ENCODE assay signal across 31 mouse cellular contexts in the genomic region with DNA sequence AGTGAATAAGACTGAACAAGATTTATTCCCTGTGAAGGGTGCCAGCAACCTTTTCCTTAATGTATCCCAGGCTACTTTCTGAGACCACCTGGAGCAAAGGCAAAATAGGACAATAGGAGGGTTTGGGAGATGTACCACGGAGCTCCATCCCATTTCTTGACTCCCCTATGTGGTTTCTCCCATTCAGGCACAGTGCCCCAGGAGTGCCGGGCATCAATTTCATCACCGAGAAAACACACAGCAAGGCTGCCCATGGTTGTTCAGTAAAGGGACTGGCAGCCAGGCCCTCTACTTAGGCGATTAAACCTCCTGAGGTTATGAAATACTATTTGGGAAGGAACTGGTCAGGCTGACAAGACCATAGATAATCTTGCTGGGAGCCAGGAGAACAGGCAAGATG.
"Had no signal": no experiment of that assay in that cellular context is flagged by ENCODE, and none has a peak within 500 bp of the region (broad histone marks: within the 10 kb centered on the region; RNA-seq: fewer than 3 reads in every experiment).

No protein-coding gene starts in this region.

- DNase-seq: left cerebral cortex, postnatal 4 days; liver; liver, embryonic 13.5 days; liver, postnatal 0 days; lung, adult 2 months; lung, embryonic 14.5 days; lung, postnatal 10 days; lung, postnatal 14 days; lung, postnatal 36 days; lung, postnatal 4 days; midbrain, embryonic 14.5 days had no signal

- H3K27ac ChIP-seq: limb, embryonic 10.5 days; limb, embryonic 12.5 days; limb, embryonic 13.5 days; limb, embryonic 15.5 days; liver, embryonic 12.5 days; liver, embryonic 13.5 days; liver, embryonic 14.5 days; liver, embryonic 15.5 days; lung, embryonic 15.5 days; macrophage; midbrain, embryonic 10.5 days; midbrain, embryonic 12.5 days; midbrain, embryonic 13.5 days; midbrain, embryonic 15.5 days; neural tube, embryonic 12.5 days had no signal

- H3K9me3 ChIP-seq: limb, embryonic 10.5 days; limb, embryonic 12.5 days; limb, embryonic 13.5 days; limb, embryonic 15.5 days; liver, embryonic 12.5 days; liver, embryonic 13.5 days; liver, embryonic 15.5 days; lung, embryonic 15.5 days; megakaryocyte, embryonic 14.5 days; midbrain, embryonic 10.5 days; midbrain, embryonic 12.5 days; midbrain, embryonic 13.5 days; midbrain, embryonic 15.5 days; neural tube, embryonic 12.5 days had no signal

- H3K36me3 ChIP-seq: limb, embryonic 10.5 days; limb, embryonic 12.5 days; limb, embryonic 13.5 days; limb, embryonic 15.5 days; liver, embryonic 12.5 days; liver, embryonic 13.5 days; liver, embryonic 15.5 days; lung, embryonic 15.5 days; midbrain, embryonic 10.5 days; midbrain, embryonic 12.5 days; midbrain, embryonic 13.5 days; midbrain, embryonic 15.5 days; neural tube, embryonic 12.5 days had no signal

- ATAC-seq: liver, embryonic 12.5 days; liver, postnatal 0 days; lung, postnatal 0 days; midbrain, embryonic 13.5 days; midbrain, embryonic 15.5 days; midbrain, embryonic 16.5 days had no signal

- H3K27me3 ChIP-seq: limb, embryonic 12.5 days; limb, embryonic 13.5 days; limb, embryonic 15.5 days; liver, embryonic 12.5 days; liver, embryonic 13.5 days; liver, embryonic 15.5 days; lung, embryonic 15.5 days; megakaryocyte, embryonic 14.5 days; midbrain, embryonic 12.5 days; midbrain, embryonic 13.5 days; midbrain, embryonic 15.5 days; neural tube, embryonic 12.5 days had no signal

- H3K4me3 ChIP-seq: limb, embryonic 10.5 days; limb, embryonic 12.5 days; limb, embryonic 13.5 days; limb, embryonic 15.5 days; liver, embryonic 12.5 days; liver, embryonic 13.5 days; liver, embryonic 15.5 days; lung, embryonic 15.5 days; megakaryocyte, embryonic 14.5 days; midbrain, embryonic 10.5 days; midbrain, embryonic 12.5 days; midbrain, embryonic 13.5 days; midbrain, embryonic 15.5 days; myocyte; neural tube, embryonic 12.5 days had no signal

- H3K4me1 ChIP-seq: limb, embryonic 10.5 days; limb, embryonic 12.5 days; limb, embryonic 13.5 days; limb, embryonic 15.5 days; liver, embryonic 12.5 days; liver, embryonic 13.5 days; liver, embryonic 15.5 days; lung, embryonic 15.5 days; megakaryocyte, embryonic 14.5 days; midbrain, embryonic 10.5 days; midbrain, embryonic 12.5 days; midbrain, embryonic 13.5 days; midbrain, embryonic 15.5 days; neural tube, embryonic 12.5 days had no signal

- H3K9ac ChIP-seq: limb, embryonic 12.5 days; limb, embryonic 13.5 days; limb, embryonic 15.5 days; liver, embryonic 12.5 days; liver, embryonic 13.5 days; liver, embryonic 14.5 days; liver, embryonic 15.5 days; liver, postnatal 0 days; lung, embryonic 14.5 days; lung, embryonic 15.5 days; midbrain, embryonic 12.5 days; midbrain, embryonic 13.5 days; midbrain, embryonic 15.5 days; neural tube, embryonic 12.5 days had no signal

- H3K4me2 ChIP-seq: limb, embryonic 12.5 days; limb, embryonic 13.5 days; limb, embryonic 15.5 days; liver, embryonic 11.5 days; liver, embryonic 12.5 days; liver, embryonic 13.5 days; liver, embryonic 15.5 days; lung, embryonic 14.5 days; lung, embryonic 15.5 days; midbrain, embryonic 11.5 days; midbrain, embryonic 12.5 days; midbrain, embryonic 13.5 days; midbrain, embryonic 15.5 days; neural tube, embryonic 12.5 days had no signal
